Comparison of ENCODE assay signal across 9 mouse cellular contexts in genomic region chr6:51875884-51876626, GRCm38 (mm10).
A peak's percentile ranks its signal among the peaks of the same experiment; 100 is the strongest.
DNase-seq lines count a peak whose midpoint lies in the region; ATAC-seq and TF ChIP-seq lines count a peak whose summit lies in the region.
"Had no signal": no experiment of that assay in that cellular context is flagged by ENCODE, and none has a peak within 500 bp of the region (broad histone marks: within the 10 kb centered on the region; RNA-seq: fewer than 3 reads in every experiment).

No protein-coding gene starts in this region.

- no peak for ATAC-seq in midbrain, postnatal 0 days (ENCODE audit: low FRiP score)
- no peak for ATAC-seq in midbrain, embryonic 11.5 days (ENCODE audit: low FRiP score)

- H3K4me3 ChIP-seq in midbrain, postnatal 0 days (ENCODE audit: low read depth, low read length) = no peak overlapping the region
- no peak overlapping the region for H3K4me3 ChIP-seq in midbrain, embryonic 11.5 days (ENCODE audit: low read depth, low read length)
- H3K4me3 ChIP-seq in macrophage (ENCODE audit: inconsistent target) = no peak overlapping the region
- H3K4me3 ChIP-seq: heart, embryonic 13.5 days had no signal

- peak; percentile 65 for TF ChIP-seq CTCF in midbrain, postnatal 0 days (IDR thresholded peaks at IDR 0.05)

- no peak overlapping the region for H3K4me2 ChIP-seq in midbrain, postnatal 0 days (ENCODE audit: low read depth, low read length, poor library complexity, severe bottlenecking)
- no peak overlapping the region for H3K4me2 ChIP-seq in midbrain, embryonic 11.5 days
- H3K4me2 ChIP-seq: heart, embryonic 13.5 days had no signal

- no peaks in the 10 kb centered on the region for H3K9me3 ChIP-seq in midbrain, postnatal 0 days (ENCODE audit: low read length)
- no peaks in the 10 kb centered on the region for H3K9me3 ChIP-seq in midbrain, embryonic 11.5 days (ENCODE audit: control insufficient read depth, low read length)
- H3K9me3 ChIP-seq: heart, embryonic 13.5 days had no signal

- WGBS in midbrain, postnatal 0 days = 46% methylated on average over 6 of the region's 6 CpGs
- WGBS in midbrain, embryonic 11.5 days = 45% methylated on average over 6 of the region's 6 CpGs
- 72% methylated on average over 6 of the region's 6 CpGs for whole genome bisulfite sequencing in macrophage (ENCODE audit: missing documents)

- no peak overlapping the region for H3K9ac ChIP-seq in midbrain, postnatal 0 days (replicated peaks; ENCODE audit: low read length, poor library complexity, severe bottlenecking)
- H3K9ac ChIP-seq in midbrain, embryonic 11.5 days (ENCODE audit: low read length) = no peak overlapping the region

- peaks cover 4% of the 10 kb centered on the region; the same call in 1 of the 2 replicates for H3K27me3 ChIP-seq in midbrain, postnatal 0 days (ENCODE audit: insufficient read depth, low read length)
- peaks cover 2% of the 10 kb centered on the region; the same call in 1 of the 2 replicates for H3K27me3 ChIP-seq in midbrain, embryonic 11.5 days (ENCODE audit: control insufficient read depth, insufficient read depth, low read length)
- H3K27me3 ChIP-seq: heart, embryonic 13.5 days had no signal

- DNase-seq in midbrain, postnatal 0 days (ENCODE audit: low spot score) = peak; percentile 86
- no peak for DNase-seq in midbrain, embryonic 11.5 days (ENCODE audit: low spot score, missing footprints)
- peak; percentile 83 for DNase-seq in embryo, embryonic 11 days
- peak; percentile 34 to 39 for DNase-seq in kidney, adult 8-10 months
- DNase-seq in left cerebral cortex, postnatal 14 days (ENCODE audit: low spot score in 2 of 2) = no peak
- DNase-seq in left cerebral cortex, adult 11 months (ENCODE audit: low spot score) = no peak
- no peak for DNase-seq in layer of hippocampus, postnatal 10 days (ENCODE audit: low spot score in 2 of 2)

- no peak overlapping the region for H3K27ac ChIP-seq in midbrain, postnatal 0 days (ENCODE audit: low read depth, low read length)
- no peak overlapping the region for H3K27ac ChIP-seq in midbrain, embryonic 11.5 days (ENCODE audit: low read depth, low read length)
- peak overlapping the region; percentile 34; the same call in 1 of the 2 replicates for H3K27ac ChIP-seq in macrophage

- no peaks in the 10 kb centered on the region for H3K4me1 ChIP-seq in midbrain, postnatal 0 days (ENCODE audit: insufficient read depth, low read length)
- no peaks in the 10 kb centered on the region for H3K4me1 ChIP-seq in midbrain, embryonic 11.5 days (ENCODE audit: control insufficient read depth, insufficient read depth, low read length)

- no peaks in the 10 kb centered on the region for H3K36me3 ChIP-seq in midbrain, postnatal 0 days (ENCODE audit: insufficient read depth, low read length)
- H3K36me3 ChIP-seq in midbrain, embryonic 11.5 days (ENCODE audit: control insufficient read depth, insufficient read depth, low read length) = no peaks in the 10 kb centered on the region
- peaks cover 58% of the 10 kb centered on the region for H3K36me3 ChIP-seq in macrophage (ENCODE audit: inconsistent target)
- H3K36me3 ChIP-seq: heart, embryonic 13.5 days had no signal

- H3K79me2 ChIP-seq in macrophage (ENCODE audit: inconsistent target) = peaks cover 14% of the 10 kb centered on the region; the same call in 1 of the 2 replicates

- intact Hi-C loops in left cerebral cortex, postnatal 14 days (cut with DNase I) = no loop called here

Comparison
In these comparisons a context has a peak if more than half of its experiments do, and no peak if none do; other contexts are left out.
1. DNase-seq: peak in midbrain, postnatal 0 days (single experiment), embryo, embryonic 11 days (single experiment) and kidney, adult 8-10 months (2 of 2); none in midbrain, embryonic 11.5 days (single experiment), left cerebral cortex, postnatal 14 days (0 of 2), left cerebral cortex, adult 11 months (single experiment) and layer of hippocampus, postnatal 10 days (0 of 2).